Mouse (Mus musculus) midbrain, postnatal 0 days (tissue): ENCODE data around the gene D2hgdh. TPM values are rescaled to one million over a fixed set of nuclear protein-coding genes. Genes with fewer than 3 reads are reported as not detected.
"Not testable (repeated sequence)": the region's sequence is repeated elsewhere in the genome, so short reads cannot be mapped to it uniquely, and the experiment has no call there.

Experiments
- ATAC-seq: fragments of 200-750 bp; cut with Nextera tagmentation; 2 replicates; pipeline ENCODE4 v1.8.0; 2017; ENCODE audit warnings: moderate number of reproducible peaks, mild to moderate bottlenecking, moderate TSS enrichment, moderate library complexity; ENCODE audit not compliant: low FRiP score
- DNase-seq: peaks from one replicate; pipeline ENCODE4 v3.0.0-alpha.2; 2015; ENCODE audit warnings: low spot score
- H3K27ac ChIP-seq: fragments of 300-500 bp; sonication (generic); 2 replicates; pipeline ENCODE4 v1.5.1; 2014; ENCODE audit warnings: low read depth, mild to moderate bottlenecking, low read length, mixed read lengths
- H3K27me3 ChIP-seq: fragments of 300-500 bp; sonication (generic); 2 replicates; pipeline ENCODE4 v1.6.1; 2014; ENCODE audit warnings: low read length, control low read depth, mixed read lengths; ENCODE audit not compliant: insufficient read depth
- H3K36me3 ChIP-seq: fragments of 300-500 bp; sonication (generic); 2 replicates; pipeline ENCODE4 v1.6.1; 2014; ENCODE audit warnings: low read length, control low read depth, mixed read lengths; ENCODE audit not compliant: insufficient read depth
- H3K4me1 ChIP-seq: fragments of 300-500 bp; sonication (generic); 2 replicates; pipeline ENCODE4 v1.6.1; 2014; ENCODE audit warnings: mild to moderate bottlenecking, control low read depth, antibody characterized with exemption, low read length, mixed read lengths; ENCODE audit not compliant: insufficient read depth
- H3K4me2 ChIP-seq: fragments of 300-500 bp; sonication (generic); 2 replicates; pipeline ENCODE4 v1.6.1; 2014; ENCODE audit warnings: low read depth, mild to moderate bottlenecking, low read length, mixed read lengths; ENCODE audit not compliant: poor library complexity, severe bottlenecking
- H3K4me3 ChIP-seq: fragments of 300-500 bp; sonication (generic); 2 replicates; pipeline ENCODE4 v1.5.1; 2014; ENCODE audit warnings: low read depth, mild to moderate bottlenecking, low read length, moderate library complexity
- H3K9ac ChIP-seq: fragments of 300-500 bp; sonication (generic); replicated peaks from 2 replicates; pipeline ENCODE4 v1.6.1; 2014; ENCODE audit warnings: mild to moderate bottlenecking, low read length, moderate library complexity, mixed read lengths; ENCODE audit not compliant: poor library complexity, severe bottlenecking
- H3K9me3 ChIP-seq: fragments of 300-500 bp; sonication (generic); 2 replicates; pipeline ENCODE4 v1.6.1; 2016; ENCODE audit warnings: low read length, control low read depth
- CTCF ChIP-seq: IDR thresholded peaks from 2 replicates; pipeline ENCODE4 v1.5.1; 2016; ENCODE audit warnings: antibody characterized with exemption, mild to moderate bottlenecking
- WGBS: fragments of 180-500 bp; shearing (Covaris S2); extraction: QIAGEN DNeasy Blood & Tissue Kit; methylation state at CpG from one replicate; pipeline ENCODE4 v1.1.7; 2014; 5-methylcytosine and 5-hydroxymethylcytosine counted together
- polyA plus RNA-seq: library from polyadenylated mRNA; unstranded; fragments of >200 nt; fragmentation: Nextera tagmentation; extraction: Ambion mirVana; gene quantifications from 2 replicates; pipeline ENCODE4 v1.2.1, GENCODE M21; 2015
- total RNA-seq: library from RNA; depleted of rRNA; stranded (reverse); fragments of >200 nt; gene quantifications from 2 replicates; pipeline ENCODE4 v1.2.3, GENCODE M21; 2014

The D2hgdh gene
- total and polyA plus RNA-seq, 2 experiments from 2014 or later, result 8.6 to 20.0 TPM

DNA sequence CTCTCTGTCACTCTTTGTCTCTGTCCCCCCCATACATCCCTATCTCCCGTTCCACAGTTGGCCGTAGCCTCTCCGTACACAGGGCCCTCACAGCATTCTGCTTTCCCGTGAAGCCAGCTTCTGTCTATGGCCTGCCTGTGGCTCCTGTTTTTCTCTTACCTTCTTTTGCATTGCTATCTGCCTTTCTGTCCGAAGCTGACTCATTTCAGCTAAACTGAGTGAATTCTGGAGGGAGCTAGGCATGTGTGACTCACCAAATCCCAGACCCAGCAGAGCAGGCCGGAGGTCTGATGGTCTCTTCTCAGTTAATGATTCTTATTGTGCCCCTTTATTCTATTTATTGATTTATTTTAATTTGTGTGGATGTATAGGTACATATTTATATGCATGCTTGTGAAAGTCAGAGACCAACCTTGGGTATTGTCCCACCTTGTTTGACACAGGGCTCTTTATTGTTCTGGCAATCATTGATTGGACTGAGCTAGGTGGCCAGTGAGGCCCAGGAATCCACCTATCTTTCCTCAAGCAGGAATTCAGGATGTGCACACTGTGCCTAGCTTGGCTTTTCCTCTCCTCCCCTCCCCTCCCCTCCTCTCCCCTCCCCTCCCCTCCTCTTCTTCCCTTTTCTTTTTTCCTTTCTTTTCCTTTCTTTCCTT, 11.3 kb downstream of the D2hgdh start:
- WGBS, result 93% methylated on average over 6 of the region's 6 CpGs

DNA sequence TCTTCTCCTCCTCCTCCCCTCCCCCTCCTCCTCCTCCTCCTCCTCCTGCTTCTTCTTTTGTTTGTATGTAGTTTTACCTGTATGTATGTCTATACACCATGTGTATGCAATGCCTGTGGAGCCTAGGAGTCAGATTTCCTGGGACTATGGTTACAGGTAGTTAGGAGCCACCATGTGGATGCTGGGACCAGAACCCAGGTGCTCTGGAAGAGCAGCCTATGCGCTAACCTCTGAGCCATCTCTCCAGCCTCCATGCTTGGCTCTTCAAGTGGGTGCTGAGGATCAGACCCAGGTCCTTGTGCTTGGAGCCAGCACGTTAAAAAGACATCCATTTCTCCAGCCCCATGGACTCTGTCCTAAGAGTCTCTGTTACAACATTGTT, 11.8 kb downstream of the D2hgdh start:
- Histone ChIP-seq H3K4me3 (no peak overlapping the region), H3K9me3 (no peaks in the 10 kb centered on the region), H3K4me2 (no peak overlapping the region), H3K27ac (no peak overlapping the region), H3K4me1 (no peaks in the 10 kb centered on the region), H3K9ac (no peak overlapping the region), H3K27me3 (no peaks in the 10 kb centered on the region), H3K36me3 (0 out of 2 replicates have a peak, but pooled peaks cover 8% of the 10 kb centered on the region)
- WGBS, result 95% methylated on average over 2 of the region's 2 CpGs
- DNase-seq (no peak), ATAC-seq (no peak)
- no peak for TF ChIP-seq CTCF

More for the DNA sequence above, 11.3 kb downstream of the D2hgdh start:
- no peak for TF ChIP-seq CTCF
- Histone ChIP-seq H3K9me3 (no peaks in the 10 kb centered on the region), H3K4me1 (no peaks in the 10 kb centered on the region), H3K9ac (no peak overlapping the region), H3K4me2 (no peak overlapping the region), H3K27me3 (no peaks in the 10 kb centered on the region), H3K4me3 (no peak overlapping the region), H3K27ac (no peak overlapping the region), H3K36me3 (0 out of 2 replicates have a peak, but pooled peaks cover 8% of the 10 kb centered on the region)
- ATAC-seq (no peak), DNase-seq (no peak)

DNA sequence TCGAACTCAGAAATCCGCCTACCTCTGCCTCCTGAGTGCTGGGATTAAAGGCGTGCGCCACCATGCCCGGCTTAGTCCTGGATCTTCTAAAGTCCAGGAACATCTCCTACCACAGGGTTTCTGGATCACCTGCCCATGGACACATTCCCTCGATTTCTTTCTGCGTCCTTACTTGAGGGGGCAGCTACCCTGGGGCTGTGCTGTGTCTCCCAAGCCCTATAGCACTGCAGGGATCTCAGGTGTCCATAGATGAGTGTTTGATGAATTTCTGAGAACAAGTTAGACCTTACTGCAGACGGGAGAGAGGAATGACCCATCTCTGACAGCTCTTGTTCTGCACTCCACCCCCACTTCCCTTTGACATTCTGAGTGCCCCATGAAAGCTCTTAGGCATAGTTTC, 12.6 kb downstream of the D2hgdh start:
- H3K9me3 ChIP-seq, result no peaks in the 10 kb centered on the region
- no peak for TF ChIP-seq CTCF
- no peaks in the 10 kb centered on the region for H3K4me1 ChIP-seq
- ATAC-seq (no peak), DNase-seq (no peak)
- no peak overlapping the region for H3K4me2 ChIP-seq
- WGBS, result 97% methylated on average over 8 of the region's 8 CpGs
- H3K27ac ChIP-seq, result no peak overlapping the region
- H3K9ac ChIP-seq, result no peak overlapping the region
- no peak overlapping the region for H3K4me3 ChIP-seq
- 0 out of 2 replicates have a peak, but pooled peaks cover 8% of the 10 kb centered on the region for H3K36me3 ChIP-seq
- H3K27me3 ChIP-seq, result no peaks in the 10 kb centered on the region

GRCm38 (mm10) chr1:93838569-93838968, 13.9 kb downstream of the D2hgdh start:
- not testable (repeated sequence) for DNase-seq, H3K27ac ChIP-seq, H3K4me3 ChIP-seq, H3K9ac ChIP-seq, H3K36me3 ChIP-seq, ATAC-seq, H3K27me3 ChIP-seq, H3K9me3 ChIP-seq, H3K4me1 ChIP-seq, H3K4me2 ChIP-seq
- WGBS, result 89% methylated on average over 8 of the region's 8 CpGs

- not testable (repeated sequence) for ATAC-seq, H3K9me3 ChIP-seq, H3K27ac ChIP-seq, H3K4me1 ChIP-seq, H3K9ac ChIP-seq, DNase-seq, H3K27me3 ChIP-seq, H3K4me2 ChIP-seq, H3K36me3 ChIP-seq, H3K4me3 ChIP-seq
- 61% methylated on average over 1 of the region's 3 CpGs for WGBS
These were observed 21.2 kb downstream of the D2hgdh start for GRCm38 (mm10) chr1:93845766-93846366.

GRCm38 (mm10) chr1:93855790-93856189, 31.1 kb downstream of the D2hgdh start:
- not testable (repeated sequence) for ATAC-seq, H3K36me3 ChIP-seq, H3K9me3 ChIP-seq, H3K27ac ChIP-seq, H3K4me2 ChIP-seq, H3K4me1 ChIP-seq, H3K27me3 ChIP-seq, H3K9ac ChIP-seq, DNase-seq, H3K4me3 ChIP-seq
- WGBS, result 72% methylated on average over 4 of the region's 4 CpGs
